Mouse (Mus musculus): ENCODE results near the gene Rab36.
A peak's percentile ranks its signal among the peaks of the same experiment; 100 is the strongest.

Rab36 gene

DNA sequence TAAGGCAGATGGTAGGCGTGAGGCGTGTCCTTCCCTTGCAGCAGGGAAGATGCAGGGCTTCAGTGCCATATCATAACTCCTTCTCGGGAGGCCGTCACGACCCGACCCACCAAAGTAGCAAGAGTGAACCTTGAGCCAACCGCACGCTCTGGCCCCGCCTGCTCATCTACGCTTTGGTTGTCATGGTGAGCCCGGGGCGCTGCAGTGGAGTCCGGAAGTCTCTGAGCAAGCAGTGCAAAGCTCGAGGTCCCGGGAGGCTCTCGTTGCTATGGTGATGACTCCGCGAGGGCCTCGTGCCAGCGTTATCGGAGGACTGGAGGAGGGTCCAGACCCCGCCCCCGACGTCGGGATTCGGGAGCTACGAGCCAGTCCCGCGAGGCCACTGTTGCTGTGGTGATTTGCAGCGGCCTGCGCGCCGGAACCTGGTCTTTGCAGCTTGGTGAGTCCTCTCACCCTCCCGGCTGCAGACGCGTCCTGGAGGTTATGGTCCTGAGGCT is at the start of gene Rab36:
Gene Rab36, plus strand, starts transcription at position 176 of the 497 bp plus-strand sequence.
- no peak for DNase-seq (ENCODE audit: low read depth, low spot score)

DNA sequence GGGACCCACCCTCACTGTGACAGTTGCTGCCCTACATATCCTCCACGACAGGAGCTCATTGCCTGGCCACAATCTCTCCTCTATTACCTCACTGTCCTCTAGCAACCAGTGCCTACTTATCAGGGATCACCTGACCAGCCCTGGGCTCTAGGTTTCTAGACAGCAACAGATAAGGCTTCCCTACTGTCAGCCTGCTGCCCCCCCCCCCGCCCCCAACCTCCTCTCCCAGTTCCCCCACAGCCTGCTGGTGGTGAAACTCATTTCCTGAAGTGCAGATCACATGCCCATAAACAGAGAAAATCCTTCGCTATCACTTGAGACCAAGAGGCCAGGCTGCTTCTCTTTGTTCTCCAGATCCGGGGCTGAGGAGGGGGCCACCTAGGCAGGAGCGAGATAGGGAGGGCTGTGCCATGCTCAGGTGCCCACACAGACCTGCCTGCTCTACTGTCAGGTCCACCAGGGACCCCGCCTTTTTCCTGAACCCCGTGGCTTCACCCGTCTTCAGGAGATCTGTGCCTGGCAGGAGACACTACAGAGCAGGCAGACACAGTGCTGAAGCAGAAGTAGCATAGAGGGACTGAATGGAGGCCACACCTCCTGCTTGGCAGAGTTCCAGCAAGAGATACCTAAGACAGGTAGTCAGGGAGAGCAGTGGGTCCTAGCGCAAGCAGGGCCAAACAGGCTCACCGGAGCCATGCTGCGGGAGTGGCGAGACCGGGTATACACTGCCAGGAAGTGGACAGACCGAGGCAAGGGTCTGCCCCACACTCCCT is 49.0 kb upstream of the Rab36 start:
- DNase-seq (ENCODE audit: low read depth, low spot score), result no peak

DNA sequence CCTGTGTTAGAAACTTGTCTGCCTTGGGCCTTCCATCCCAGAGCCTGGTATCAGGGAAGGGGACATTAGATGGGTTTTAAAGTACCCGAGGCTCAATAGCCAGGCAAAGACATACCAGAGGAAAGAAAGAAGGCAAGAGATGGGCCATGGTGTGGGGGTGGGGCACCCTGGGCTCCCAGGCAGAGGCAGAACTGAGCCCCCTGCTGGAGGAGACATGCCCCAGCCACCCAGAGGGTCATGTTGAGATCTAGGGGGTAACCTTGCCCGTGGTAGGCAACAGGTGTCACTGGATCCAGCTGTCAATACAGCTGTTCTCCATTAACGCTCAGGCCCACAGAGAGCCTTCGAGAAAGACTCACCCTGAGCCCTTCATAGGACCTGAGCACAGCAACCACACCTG is 47.0 kb upstream of the Rab36 start:
- DNase-seq (ENCODE audit: low read depth, low spot score), result no peak

DNA sequence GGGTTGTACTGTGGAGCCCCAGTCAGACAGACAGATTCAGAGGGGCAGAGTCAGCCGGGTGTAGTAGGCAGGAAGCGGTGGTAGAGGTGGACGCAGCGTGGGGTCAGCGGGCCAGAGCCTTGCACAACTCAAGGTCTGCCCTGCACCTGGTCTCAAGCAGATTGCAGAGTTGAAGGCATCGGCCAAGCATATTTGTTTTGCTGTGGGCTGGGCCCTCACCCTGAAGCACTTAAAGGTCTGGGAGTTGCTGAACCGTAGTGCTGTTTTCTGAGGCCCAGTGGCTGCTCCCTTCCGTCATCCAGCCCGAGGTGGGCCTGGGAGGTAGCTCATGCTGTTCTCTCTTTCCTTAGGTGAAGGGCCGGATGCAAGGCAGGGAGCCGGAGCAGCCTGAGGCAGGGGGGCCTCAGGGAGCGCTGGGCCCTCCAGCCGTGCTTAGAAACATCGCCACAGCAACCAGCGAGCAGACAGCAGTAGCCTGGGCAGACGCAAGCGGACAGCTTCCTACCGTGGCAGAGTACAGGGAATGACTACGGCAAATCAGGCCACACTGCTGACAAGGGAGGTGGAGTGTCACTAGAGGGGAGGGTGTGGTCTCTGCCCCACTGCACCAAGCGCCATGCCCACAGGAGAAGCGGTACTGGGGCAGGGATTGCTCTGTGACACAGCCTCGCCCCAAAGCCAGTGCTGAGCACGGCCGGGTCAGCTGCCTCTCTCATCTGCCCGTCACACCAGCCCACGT is 46.1 kb upstream of the Rab36 start:
- no peak for DNase-seq (ENCODE audit: low read depth, low spot score)

DNA sequence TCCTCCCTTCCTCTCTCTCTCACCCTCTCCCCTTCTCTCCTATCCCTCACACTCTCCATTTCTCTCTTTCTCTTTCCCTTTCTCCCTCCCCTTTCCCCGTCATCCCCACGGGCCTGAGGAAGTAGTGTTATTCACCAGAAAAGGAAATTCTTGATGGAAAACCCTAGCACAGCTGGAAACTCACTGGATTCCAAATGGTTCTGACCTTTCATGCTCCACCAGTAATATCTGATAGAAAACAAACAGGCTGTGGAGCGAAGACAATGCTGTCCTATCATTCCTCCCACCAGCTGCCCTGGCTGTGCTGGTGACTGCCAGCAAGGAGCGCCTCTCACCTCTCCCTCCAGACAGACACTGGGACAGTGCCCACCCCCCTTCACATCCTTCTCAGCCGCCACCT is 42.0 kb upstream of the Rab36 start:
- no peak for DNase-seq (ENCODE audit: low read depth, low spot score)

DNA sequence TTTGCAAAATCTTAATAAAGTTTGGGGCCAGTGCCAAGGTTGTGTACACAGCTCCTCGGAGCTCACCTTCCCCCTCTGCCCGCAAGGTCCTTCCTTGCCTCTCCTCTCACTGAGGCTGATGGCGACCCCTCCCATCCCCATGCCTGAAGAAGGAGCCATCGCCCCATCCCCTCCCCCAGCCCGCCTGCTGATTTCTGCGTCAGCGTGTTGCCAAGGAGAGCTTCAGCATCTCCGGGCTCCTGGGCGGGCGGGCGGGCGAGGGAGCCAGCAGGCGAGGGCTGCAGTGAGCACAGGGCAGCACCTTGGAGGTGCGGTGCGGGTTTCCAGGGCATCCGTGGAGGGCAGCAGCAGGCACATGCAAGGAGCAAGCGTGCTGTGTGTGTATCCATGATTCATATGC is 41.5 kb upstream of the Rab36 start:
- DNase-seq (ENCODE audit: low read depth, low spot score), result no peak

DNA sequence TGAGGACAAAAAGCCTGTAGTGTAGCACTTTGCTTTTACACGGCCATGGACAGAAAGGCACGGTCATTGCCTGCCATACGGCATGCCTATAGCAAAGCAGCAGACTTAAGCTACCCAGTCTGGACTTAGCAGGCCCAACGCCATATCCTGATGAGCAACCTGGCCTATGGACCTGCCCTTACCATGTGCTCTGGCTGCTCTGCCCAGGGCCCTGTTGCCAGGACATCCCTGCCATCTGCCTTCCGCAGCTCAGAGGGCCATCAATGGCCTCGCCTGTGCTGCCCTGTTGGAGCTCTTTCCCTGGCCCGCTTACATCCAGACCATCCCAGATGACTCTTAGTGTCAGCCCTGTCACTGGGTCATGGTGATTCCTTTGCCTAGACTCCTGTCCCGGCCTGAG is 35.5 kb upstream of the Rab36 start:
- no peak for DNase-seq (ENCODE audit: low read depth, low spot score)

DNA sequence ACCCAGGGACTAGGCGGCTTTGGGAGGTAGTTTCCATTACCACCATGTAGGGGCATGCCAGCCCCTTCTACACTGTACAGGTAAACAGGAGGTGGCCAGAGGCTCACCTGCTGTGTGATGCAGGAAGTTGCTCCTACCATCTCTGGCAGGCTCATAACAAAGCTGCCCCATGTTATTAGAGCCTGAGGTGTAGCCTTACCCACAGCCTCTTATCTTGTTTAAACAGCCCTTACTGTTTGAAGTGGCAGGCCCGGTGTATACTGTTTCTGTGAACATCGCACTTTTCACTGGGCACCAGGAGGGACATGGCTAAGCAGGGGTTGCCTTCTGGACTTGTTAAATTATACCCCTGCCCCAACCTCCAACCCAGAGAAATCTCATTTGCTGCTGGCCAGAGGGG is 32.8 kb upstream of the Rab36 start:
- no peak for DNase-seq (ENCODE audit: low read depth, low spot score)

DNA sequence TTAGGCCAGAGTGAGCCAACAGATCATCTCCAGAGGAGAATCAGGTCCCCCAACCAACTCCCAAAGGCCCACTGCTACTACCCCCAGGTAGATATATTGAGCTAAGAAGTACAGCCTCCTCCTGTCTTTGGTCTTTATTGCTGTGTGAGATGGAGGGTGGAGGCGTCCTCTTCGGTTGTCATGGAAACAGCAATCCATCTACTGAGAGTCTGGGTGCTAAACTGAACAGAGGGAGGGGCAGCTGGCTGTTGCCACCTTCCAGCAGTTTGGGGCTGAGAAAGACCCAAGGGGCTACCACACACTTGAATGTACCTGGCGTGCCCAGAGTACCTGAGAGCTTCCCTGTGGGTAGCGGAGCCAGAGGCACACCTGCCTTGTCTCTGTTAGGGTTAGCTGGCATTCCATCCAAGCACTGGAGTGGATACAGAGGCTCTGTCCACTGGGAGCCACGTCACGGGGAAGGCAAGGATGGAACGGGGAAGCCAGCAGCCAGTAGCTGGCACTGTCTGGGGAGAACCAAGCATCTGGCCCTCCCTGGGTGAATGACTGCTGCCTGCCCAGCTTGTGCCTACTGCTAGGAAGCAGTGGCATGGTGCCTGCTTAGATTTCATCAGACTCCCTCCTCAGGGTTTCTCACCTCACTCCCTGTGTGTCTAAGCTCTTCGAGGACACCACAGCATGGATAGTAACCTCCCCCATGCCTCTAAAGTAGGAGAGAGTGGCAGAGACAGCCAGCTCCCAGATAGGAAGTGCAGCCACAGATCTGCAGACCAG is 29.8 kb upstream of the Rab36 start:
- no peak for DNase-seq (ENCODE audit: low read depth, low spot score)

DNA sequence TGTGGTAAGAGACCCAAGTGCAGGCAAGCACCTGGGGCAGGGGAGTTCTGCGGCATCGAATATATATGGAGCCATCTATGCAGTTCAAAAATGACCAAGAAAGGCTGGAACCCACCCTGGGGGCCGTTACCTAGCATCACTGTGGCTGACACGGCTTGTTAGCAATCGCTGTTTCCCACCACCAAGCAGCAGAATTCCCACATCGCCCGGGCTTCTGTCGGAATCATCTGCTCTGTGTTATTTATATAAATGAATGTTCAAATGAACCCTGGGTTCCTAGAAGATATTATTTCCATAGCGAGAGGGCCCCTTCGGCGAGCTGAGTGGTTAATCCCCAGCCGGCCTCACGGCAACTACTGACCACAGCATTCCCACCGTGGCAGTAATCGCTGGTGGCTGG is 26.2 kb upstream of the Rab36 start:
- no peak for DNase-seq (ENCODE audit: low read depth, low spot score)

DNA sequence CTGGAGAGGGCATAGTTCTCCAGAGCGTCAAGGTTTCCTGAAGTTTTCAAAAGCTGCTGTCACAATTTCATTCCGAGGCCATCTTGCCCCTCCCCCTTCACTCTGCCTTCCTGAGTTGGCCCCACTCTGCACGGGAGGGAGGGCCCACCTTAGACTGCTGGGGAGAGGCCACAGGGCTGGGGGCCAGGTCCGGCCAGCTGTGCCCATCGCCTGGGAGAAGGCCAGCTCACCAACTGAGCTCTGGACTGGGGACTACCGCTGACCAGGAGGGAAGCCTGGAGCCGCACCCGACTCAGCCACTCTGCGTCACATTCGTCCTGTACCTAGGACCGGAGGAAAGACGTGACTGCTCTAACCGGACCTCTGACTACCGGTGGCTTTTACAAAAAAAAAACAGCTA is 21.4 kb upstream of the Rab36 start:
- no peak for DNase-seq (ENCODE audit: low read depth, low spot score)

DNA sequence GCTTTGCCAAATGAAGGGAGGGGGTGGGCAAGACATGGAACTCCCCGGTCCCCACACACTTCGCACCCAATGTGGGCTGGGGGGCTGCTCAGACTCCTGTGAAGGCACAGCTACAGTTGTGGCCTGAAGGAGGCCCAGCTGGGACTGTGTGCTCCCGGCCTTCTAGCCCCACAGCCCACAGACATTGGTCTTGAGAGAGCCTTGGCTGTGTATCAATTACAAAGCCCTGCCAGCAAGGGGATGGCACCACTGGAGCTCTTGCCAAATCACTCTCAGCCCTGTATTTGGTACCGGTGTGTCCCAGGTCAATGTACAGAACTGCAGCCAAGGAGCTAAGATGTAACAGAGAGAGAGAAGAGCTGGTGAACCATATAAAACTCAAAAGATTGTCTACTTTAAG is 20.4 kb upstream of the Rab36 start:
- no peak for DNase-seq (ENCODE audit: low read depth, low spot score)

DNA sequence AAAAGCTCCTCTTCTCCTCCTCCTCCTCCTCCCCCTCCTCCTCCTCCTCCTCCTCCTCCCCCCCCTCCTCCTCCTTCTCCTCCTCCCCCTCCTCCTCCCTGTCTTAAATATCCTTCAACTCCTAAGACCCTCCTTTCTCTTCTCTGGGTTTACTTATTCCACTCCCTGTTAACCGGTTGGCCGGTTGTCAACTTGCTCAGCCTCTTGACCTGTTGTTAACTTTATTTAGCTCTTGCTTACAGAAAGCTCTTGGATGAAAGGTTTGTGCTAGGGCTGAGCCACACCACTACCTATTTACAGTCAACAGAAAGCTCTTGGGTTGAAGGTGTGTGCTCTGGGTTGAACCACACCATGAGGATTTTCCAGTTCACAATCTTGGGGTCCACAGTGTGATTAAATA is 16.6 kb upstream of the Rab36 start:
- DNase-seq (ENCODE audit: low read depth, low spot score), result no peak

DNA sequence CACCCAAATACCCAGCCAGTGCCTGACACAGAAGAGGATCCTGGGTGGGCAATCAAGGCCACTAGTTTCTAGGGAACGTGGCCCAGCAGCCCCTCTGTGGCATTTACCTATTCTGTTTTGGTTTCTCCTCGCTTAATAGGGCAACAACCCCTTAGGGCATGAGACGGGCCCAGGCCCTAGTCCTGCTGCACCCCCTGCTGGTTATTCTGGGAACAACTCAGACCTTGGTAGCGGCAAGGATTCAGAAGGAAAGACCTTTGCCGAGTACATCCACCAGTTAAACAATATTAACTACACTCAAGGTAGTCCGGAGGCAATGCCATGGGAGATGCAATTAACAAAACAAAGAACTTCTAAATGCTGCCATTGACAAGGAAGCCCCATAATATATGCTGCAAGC is 15.7 kb upstream of the Rab36 start:
- DNase-seq (ENCODE audit: low read depth, low spot score), result no peak

DNA sequence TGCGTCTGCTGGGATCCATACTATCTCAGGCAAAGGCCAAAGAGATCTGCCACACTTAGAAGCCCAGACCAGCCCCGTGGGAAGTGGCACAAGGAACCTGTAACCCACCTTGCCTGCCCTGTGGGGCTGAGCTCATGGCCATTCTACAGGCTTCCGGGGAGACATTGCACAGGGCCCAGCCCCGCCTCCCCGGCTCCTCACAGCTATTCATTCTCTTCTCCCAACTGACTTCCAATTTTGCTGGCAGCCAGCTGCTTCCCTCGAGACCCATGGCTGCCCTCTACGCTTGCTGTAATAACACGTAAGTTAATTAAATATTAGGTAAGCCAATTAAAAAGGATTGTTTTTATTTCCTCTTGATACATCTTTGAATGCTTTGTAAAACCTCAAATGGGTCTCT is 10.4 kb upstream of the Rab36 start:
- DNase-seq (ENCODE audit: low read depth, low spot score), result no peak

DNA sequence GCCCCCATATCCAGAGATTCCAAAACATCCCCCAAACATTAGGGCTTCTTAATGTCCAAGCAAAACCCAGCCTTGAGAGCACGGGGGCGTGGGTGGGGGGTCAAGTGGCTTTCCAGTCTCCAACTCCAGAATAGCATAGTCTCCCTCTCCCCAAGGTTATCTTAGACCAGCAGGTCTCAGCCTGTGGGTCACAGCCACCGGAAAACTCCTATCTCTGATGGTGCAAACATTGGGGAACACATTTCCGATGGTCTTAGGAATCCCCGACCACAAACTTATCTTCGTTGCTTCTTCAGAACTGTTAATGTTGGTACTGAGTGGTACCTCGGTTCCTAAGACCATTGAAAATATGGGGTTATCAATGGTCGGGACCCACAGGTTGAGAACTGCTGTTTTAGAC is 8.1 kb upstream of the Rab36 start:
- no peak for DNase-seq (ENCODE audit: low read depth, low spot score)

DNA sequence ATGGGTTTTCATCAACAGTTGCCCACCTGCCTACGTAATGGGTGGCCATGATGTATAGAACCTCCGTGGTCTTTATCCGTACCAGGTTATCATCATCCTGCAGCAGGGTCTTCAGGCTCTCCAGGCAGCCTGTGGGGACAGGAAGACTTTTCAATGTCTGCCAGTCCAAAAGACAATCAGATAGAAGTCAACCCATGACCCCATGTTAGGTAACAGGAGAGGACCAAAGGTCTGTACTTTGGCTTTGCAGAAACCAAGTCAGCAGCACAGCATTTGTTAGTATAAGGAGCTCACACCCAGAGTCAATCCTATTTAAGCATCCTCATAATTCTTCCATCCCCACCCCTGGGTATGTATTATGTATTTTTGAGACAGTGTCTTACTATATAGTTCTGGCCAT is 7.2 kb upstream of the Rab36 start:
- DNase-seq (ENCODE audit: low read depth, low spot score), result no peak

DNA sequence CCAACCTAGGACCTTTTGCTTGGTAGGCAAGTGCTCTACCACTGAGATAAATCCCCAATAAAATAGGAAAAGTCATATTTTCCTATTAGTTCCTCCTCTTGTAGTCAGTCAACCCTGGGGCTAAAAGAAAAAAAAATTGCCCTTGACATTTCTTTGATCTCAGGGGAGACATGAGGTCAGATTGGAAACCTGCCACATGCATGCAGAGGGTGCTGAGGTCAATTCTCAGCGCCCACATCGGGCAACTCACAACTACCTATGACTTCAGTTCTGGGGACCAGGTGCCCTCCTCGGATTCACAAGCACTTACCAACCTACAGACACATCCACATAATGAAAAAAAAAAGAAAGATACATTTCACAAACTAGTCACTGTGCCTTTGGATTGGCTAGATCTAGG is 6.6 kb upstream of the Rab36 start:
- no peak for DNase-seq (ENCODE audit: low read depth, low spot score)

DNA sequence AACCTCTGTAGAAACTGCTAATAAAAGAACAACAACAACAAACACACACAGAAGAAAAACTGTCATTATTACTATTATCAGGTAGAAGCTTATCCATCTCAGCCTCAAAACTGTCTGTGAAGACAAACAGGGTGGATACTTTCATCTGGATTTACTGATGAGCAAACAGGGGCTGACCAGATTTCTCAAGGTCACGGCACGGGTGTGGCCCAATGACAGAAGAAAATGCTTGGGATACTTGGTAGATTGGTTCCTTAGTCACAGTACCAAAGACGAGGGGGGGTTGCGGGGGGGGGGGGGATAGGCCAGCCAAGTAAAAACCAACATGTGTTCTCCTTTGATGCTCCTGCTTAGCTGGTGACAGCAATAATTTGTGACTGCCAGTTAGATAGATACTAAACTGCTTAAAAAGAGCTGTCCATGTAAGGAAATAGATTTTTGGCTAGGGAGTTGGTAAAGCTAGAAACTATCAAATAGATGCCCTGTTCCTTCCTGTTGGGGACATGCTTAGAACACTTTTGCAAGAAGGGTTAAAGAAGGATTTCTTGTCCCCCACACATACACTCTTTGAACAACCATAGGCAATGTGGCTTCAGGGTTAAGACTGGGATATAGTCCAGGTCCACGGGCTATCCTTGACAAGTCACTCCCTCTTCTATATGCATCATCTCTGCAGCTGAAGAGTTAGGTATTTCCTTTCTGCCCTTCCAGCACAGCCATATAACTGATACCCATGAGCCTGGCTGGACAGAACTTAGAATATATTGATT is 5.3 kb upstream of the Rab36 start:
- DNase-seq (ENCODE audit: low read depth, low spot score), result no peak

DNA sequence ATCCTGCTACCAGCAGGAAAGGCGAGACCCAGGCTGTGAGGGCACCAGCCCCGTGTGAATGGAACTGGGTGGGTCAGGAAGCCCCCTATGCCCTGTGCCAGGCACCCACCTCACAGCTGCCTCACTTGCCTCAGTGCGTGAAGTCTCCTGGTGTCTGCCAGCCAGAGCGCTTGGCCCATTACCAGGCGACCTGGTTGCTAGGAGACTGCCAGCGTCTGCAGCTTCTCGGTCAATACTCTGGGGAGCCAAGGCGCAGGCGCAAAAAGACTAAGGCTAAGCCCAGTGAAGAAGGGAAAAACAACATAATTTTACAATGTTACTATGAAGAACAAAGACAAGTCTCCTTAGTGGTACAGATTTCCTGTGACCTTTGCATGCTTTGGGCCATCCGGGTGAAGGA is 4.5 kb upstream of the Rab36 start, which contains the start of gene Rsph14:
Gene Rsph14, minus strand, starts transcription at position 192 of the 400 bp plus-strand sequence.
- no peak for DNase-seq (ENCODE audit: low read depth, low spot score)

DNA sequence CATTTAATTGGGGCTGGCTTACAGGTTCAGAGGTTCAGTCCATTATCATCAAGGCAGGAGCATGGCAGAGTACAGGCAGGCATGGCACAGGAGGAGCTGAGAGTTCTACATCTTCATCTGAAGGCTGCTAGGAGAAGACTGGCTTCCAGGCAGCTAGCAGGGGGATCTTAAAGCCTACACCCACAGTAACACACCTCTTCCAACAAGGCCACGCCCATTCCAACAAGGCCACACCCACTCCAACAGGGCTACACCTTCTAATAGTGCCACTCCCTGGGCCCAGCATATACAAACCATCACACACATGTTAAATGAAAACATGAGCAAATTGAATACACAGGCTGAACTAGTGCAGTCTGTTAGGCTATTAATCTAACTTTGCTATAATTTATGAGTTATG is 5.2 kb downstream of the Rab36 start:
- peak; percentile 11 for DNase-seq (ENCODE audit: low read depth, low spot score)

DNA sequence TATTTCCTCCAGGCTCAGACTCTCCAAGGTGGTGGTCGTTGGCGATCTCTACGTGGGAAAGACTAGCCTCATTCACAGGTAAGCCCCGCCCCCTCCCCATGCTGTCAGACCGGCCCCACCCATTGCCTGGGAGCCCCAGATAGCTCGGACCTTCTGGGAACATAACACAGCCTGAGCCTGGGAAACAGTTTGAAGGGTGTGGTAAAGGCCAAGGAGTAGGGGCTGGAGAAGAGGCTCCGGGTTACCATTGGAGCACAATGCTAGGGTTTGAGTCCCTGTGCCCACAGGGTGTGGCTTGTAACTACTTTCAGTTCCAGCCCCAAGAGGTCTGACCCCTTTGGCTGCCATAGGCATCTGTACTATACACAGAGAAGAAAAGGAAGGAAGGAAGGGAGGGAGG is 7.6 kb downstream of the Rab36 start:
- no peak for DNase-seq (ENCODE audit: low read depth, low spot score)
